Mouse (Mus musculus) cerebellum, postnatal 36 days (tissue): Measurements from ENCODE around the gene Limch1.

Source experiments
- DNase-seq, 2 experiments: peaks; one replicate each; pipeline ENCODE4 v3.0.0; 2021 to 2022; ENCODE audit warnings: mixed read lengths in 2 of 2

Limch1 gene

GRCm38 (mm10) chr5:66747761-66748430 is 2.3 kb downstream of the Limch1 start:
- no peak for DNase-seq

- no peak for DNase-seq
Observed at GRCm38 (mm10) chr5:66748448-66749115, 3.0 kb downstream of the Limch1 start.

- peak; percentile 14 to 41 for DNase-seq
Observed at GRCm38 (mm10) chr5:66750641-66751040, 5.0 kb downstream of the Limch1 start.

GRCm38 (mm10) chr5:66751332-66751980 is 5.8 kb downstream of the Limch1 start:
- DNase-seq = no peak

GRCm38 (mm10) chr5:66753620-66754019 is 8.0 kb downstream of the Limch1 start:
- no peak for DNase-seq

GRCm38 (mm10) chr5:66756821-66757705 is 11.4 kb downstream of the Limch1 start:
- DNase-seq = no peak

GRCm38 (mm10) chr5:66757706-66758237 is 12.1 kb downstream of the Limch1 start:
- DNase-seq = no peak

- no peak for DNase-seq
Observed at GRCm38 (mm10) chr5:66759354-66759753, 13.7 kb downstream of the Limch1 start.

- DNase-seq = peak in 1 of 2 experiments; percentile 15
Observed at GRCm38 (mm10) chr5:66760747-66761146, 15.1 kb downstream of the Limch1 start.

GRCm38 (mm10) chr5:66762006-66762405 is 16.4 kb downstream of the Limch1 start:
- DNase-seq = no peak

GRCm38 (mm10) chr5:66764129-66764528 is 18.5 kb downstream of the Limch1 start:
- no peak for DNase-seq

GRCm38 (mm10) chr5:66765911-66766310 is 20.3 kb downstream of the Limch1 start:
- no peak for DNase-seq

GRCm38 (mm10) chr5:66768034-66768433 is 22.4 kb downstream of the Limch1 start:
- no peak for DNase-seq

GRCm38 (mm10) chr5:66769070-66769469 is 23.4 kb downstream of the Limch1 start:
- DNase-seq = no peak

GRCm38 (mm10) chr5:66769558-66769957 is 23.9 kb downstream of the Limch1 start:
- no peak for DNase-seq

- DNase-seq = no peak
Observed at GRCm38 (mm10) chr5:66777999-66778710, 32.5 kb downstream of the Limch1 start.

- no peak for DNase-seq
Observed at GRCm38 (mm10) chr5:66780371-66780770, 34.7 kb downstream of the Limch1 start.

GRCm38 (mm10) chr5:66781507-66781906 is 35.9 kb downstream of the Limch1 start:
- no peak for DNase-seq

GRCm38 (mm10) chr5:66782851-66783250 is 37.2 kb downstream of the Limch1 start:
- no peak for DNase-seq

- no peak for DNase-seq
Observed at GRCm38 (mm10) chr5:66784624-66785361, 39.2 kb downstream of the Limch1 start.

GRCm38 (mm10) chr5:66785995-66786620 is 40.5 kb downstream of the Limch1 start:
- DNase-seq = no peak
